Mouse (Mus musculus) Patski (cell line): ENCODE results near the gene Mob3a. TPM values are rescaled to one million over a fixed set of nuclear protein-coding genes. Genes with fewer than 3 reads are reported as not detected.

Experiments used
- ATAC-seq: fragments of 100-300 bp; one replicate; pipeline ENCODE4 v1.8.0; 2021
- CTCF ChIA-PET: fragments of 350-600 bp; sonication (Branson Sonifier 250); formaldehyde crosslinking; loops from one replicate; lab custom pipeline; 2022; ENCODE audit warnings: inconsistent platforms; lab: Charles Lee
- POLR2A ChIA-PET: fragments of 350-600 bp; sonication (Branson Sonifier 250); formaldehyde crosslinking; loops from one replicate; lab custom pipeline; 2022; ENCODE audit warnings: antibody characterized with exemption, inconsistent platforms; lab: Charles Lee
- DNase-seq: peaks from one replicate; pipeline ENCODE4 v3.0.0-alpha.2; 2011; ENCODE audit warnings: low read depth, low spot score
- H3K27me3 ChIP-seq: fragments of 371-371 bp; one replicate; pipeline ENCODE4 v1.5.1; 2021
- CTCF ChIP-seq: fragments of 100-300 bp; IDR thresholded peaks from one replicate; pipeline ENCODE4 v1.5.1; 2021
- in situ Hi-C: fragments of 300-500 bp; cut with MboI; formaldehyde crosslinking; loops from 3 replicates; pipeline ENCODE4 v1.11.1; 2018; ENCODE audit warnings: low pct_unique_long_range_greater_than_20kb, mixed read lengths
- polyA plus RNA-seq: library from polyadenylated mRNA; unstranded; gene quantifications from one replicate; pipeline ENCODE4 v1.2.3, GENCODE M21; 2021

Gene Mob3a
- polyA plus RNA-seq, 1 experiment from 2014 or later: 15.9 TPM

DNA sequence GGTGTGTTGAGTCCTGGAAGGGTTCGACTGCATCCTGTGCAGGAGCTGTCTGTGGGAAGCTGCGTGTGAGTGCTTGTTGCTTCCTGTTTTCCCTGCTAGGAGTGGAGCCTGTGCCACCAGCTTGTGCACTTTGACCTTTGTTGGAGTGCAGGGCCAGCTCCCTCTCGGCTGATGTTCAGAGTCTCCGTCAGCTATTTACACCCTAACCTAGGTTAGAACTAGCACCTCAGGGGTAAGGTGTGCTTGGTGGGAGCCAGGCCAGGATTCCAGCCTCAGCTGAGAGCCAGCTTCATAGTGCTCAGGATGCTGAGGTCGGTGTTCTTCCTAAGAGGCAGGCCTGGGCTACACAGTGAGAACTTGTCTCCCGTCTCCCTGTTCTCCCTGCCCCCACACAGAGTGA lies 66.4 kb downstream of the Mob3a start:
- TF ChIP-seq CTCF: no peak
- DNase-seq (no peak), ATAC-seq (no peak)
- in situ Hi-C loops: no loop called here
- H3K27me3 ChIP-seq: no peaks in the 10 kb centered on the region
- CTCF ChIA-PET: interaction anchor here (0.8 kb wide), 1 partner anchor 16 kb away, joined by 3 read pairs; no protein-coding TSS in a partner anchor
- POLR2A ChIA-PET: no interaction called here

Other genes with a start within 250 kb of the Mob3a start
- not detected for gene Onecut3, start 207.1 kb downstream of the Mob3a start, polyA plus RNA-seq
- gene Atp8b3, start 162.9 kb downstream of the Mob3a start, polyA plus RNA-seq: 0.24 TPM
- gene Rexo1, start 140.4 kb downstream of the Mob3a start, polyA plus RNA-seq: 32.2 TPM
- 18.7 TPM for gene Klf16, start 124.7 kb downstream of the Mob3a start, polyA plus RNA-seq
- 74.3 TPM for gene Abhd17a, start 111.6 kb downstream of the Mob3a start, polyA plus RNA-seq
- gene Scamp4, start 99.1 kb downstream of the Mob3a start, polyA plus RNA-seq: 76.6 TPM
- 4.7 TPM for gene Adat3, start 99.1 kb downstream of the Mob3a start, polyA plus RNA-seq
- 1.7 TPM for gene Gm49322, start 96.0 kb downstream of the Mob3a start, polyA plus RNA-seq
- 164 TPM for gene Csnk1g2, start 79.1 kb downstream of the Mob3a start, polyA plus RNA-seq
- 70.4 TPM for gene Btbd2, start 44.9 kb downstream of the Mob3a start, polyA plus RNA-seq
- gene Mknk2, start 23.9 kb downstream of the Mob3a start, polyA plus RNA-seq: 124 TPM
- gene Izumo4, start 207 bp upstream of the Mob3a start, polyA plus RNA-seq: 12.0 TPM
- 103 TPM for gene Ap3d1, start 40.3 kb upstream of the Mob3a start, polyA plus RNA-seq
- gene Dot1l, start 53.2 kb upstream of the Mob3a start, polyA plus RNA-seq: 24.0 TPM
- gene Sf3a2, start 96.2 kb upstream of the Mob3a start, polyA plus RNA-seq: 66.7 TPM
- gene Plekhj1, start 96.6 kb upstream of the Mob3a start, polyA plus RNA-seq: 77.0 TPM
- 0.47 TPM for gene Amh, start 103.3 kb upstream of the Mob3a start, polyA plus RNA-seq
- not detected for gene Jsrp1, start 111.5 kb upstream of the Mob3a start, polyA plus RNA-seq
- 618 TPM for gene Oaz1, start 124.7 kb upstream of the Mob3a start, polyA plus RNA-seq
- 0.10 TPM for gene Lingo3, start 142.1 kb upstream of the Mob3a start, polyA plus RNA-seq
- gene Lsm7, start 153.2 kb upstream of the Mob3a start, polyA plus RNA-seq: 77.8 TPM
- gene Sppl2b, start 153.3 kb upstream of the Mob3a start, polyA plus RNA-seq: 36.8 TPM
- gene Tmprss9, start 169.9 kb upstream of the Mob3a start, polyA plus RNA-seq: 0.04 TPM
- gene Timm13, start 199.0 kb upstream of the Mob3a start, polyA plus RNA-seq: 253 TPM
- 24.7 TPM for gene Lmnb2, start 216.3 kb upstream of the Mob3a start, polyA plus RNA-seq
- 53.8 TPM for gene Gadd45b, start 228.1 kb upstream of the Mob3a start, polyA plus RNA-seq